Mouse (Mus musculus) CH12F3 (cell line): ENCODE measurements around the gene Methig1.
"Not testable (repeated sequence)": the region's sequence is repeated elsewhere in the genome, so short reads cannot be mapped to it uniquely, and the experiment has no call there.

Experiments
- in situ Hi-C: fragments of 300-500 bp; cut with MboI; formaldehyde crosslinking; loops from 2 replicates; pipeline ENCODE4 v1.14.3; 2020; ENCODE audit warnings: low sequenced_read_pairs

The Methig1 gene

GRCm38 (mm10) chr15:100391599-100391998 lies 38.6 kb downstream of the Methig1 start:
- in situ Hi-C loops: no loop called here

GRCm38 (mm10) chr15:100393016-100393415 lies 40.1 kb downstream of the Methig1 start:
- in situ Hi-C loops: no loop called here

GRCm38 (mm10) chr15:100395561-100395960 lies 42.6 kb downstream of the Methig1 start:
- in situ Hi-C loops: no loop called here

- in situ Hi-C loops: no loop called here
Measured at GRCm38 (mm10) chr15:100400592-100401250, 47.8 kb downstream of the Methig1 start.

- in situ Hi-C loops: no loop called here
Measured at GRCm38 (mm10) chr15:100401811-100402210, 48.9 kb downstream of the Methig1 start.

GRCm38 (mm10) chr15:100402347-100402746 lies 49.4 kb downstream of the Methig1 start:
- in situ Hi-C loops: no loop called here

GRCm38 (mm10) chr15:100402798-100403197 lies 49.8 kb downstream of the Methig1 start:
- in situ Hi-C loops: no loop called here

GRCm38 (mm10) chr15:100403318-100404000 lies 50.5 kb downstream of the Methig1 start:
- in situ Hi-C loops: no loop called here

- in situ Hi-C loops: no loop called here
Measured at GRCm38 (mm10) chr15:100406088-100406487, 53.1 kb downstream of the Methig1 start.

GRCm38 (mm10) chr15:100410918-100411672 lies 58.1 kb downstream of the Methig1 start:
- in situ Hi-C loops: no loop called here

- in situ Hi-C loops: no loop called here
Measured at GRCm38 (mm10) chr15:100411731-100412130, 58.8 kb downstream of the Methig1 start.

- in situ Hi-C loops: no loop called here
Measured at GRCm38 (mm10) chr15:100413306-100413705, 60.4 kb downstream of the Methig1 start.

- in situ Hi-C loops: no loop called here
Measured at GRCm38 (mm10) chr15:100414011-100414410, 61.1 kb downstream of the Methig1 start.

GRCm38 (mm10) chr15:100414942-100415341 lies 62.0 kb downstream of the Methig1 start:
- in situ Hi-C loops: no loop called here

GRCm38 (mm10) chr15:100415684-100416083 lies 62.7 kb downstream of the Methig1 start:
- in situ Hi-C loops: no loop called here

GRCm38 (mm10) chr15:100417854-100418450 lies 65.0 kb downstream of the Methig1 start:
- in situ Hi-C loops: no loop called here

GRCm38 (mm10) chr15:100419311-100419710 lies 66.4 kb downstream of the Methig1 start:
- in situ Hi-C loops: no loop called here

- in situ Hi-C loops: no loop called here
Measured at GRCm38 (mm10) chr15:100419901-100420745, 67.2 kb downstream of the Methig1 start.

GRCm38 (mm10) chr15:100421059-100421757 lies 68.3 kb downstream of the Methig1 start:
- in situ Hi-C loops: no loop called here

- in situ Hi-C loops: not testable (repeated sequence)
Measured at GRCm38 (mm10) chr15:100421758-100422197, 68.8 kb downstream of the Methig1 start, which contains the start of gene Gm5475. Gene Gm5475 (plus strand): TSS chr15:100422147.
